Mouse (Mus musculus): Measurements from ENCODE around the gene Flii. TPM values are rescaled to one million over a fixed set of nuclear protein-coding genes. Genes with fewer than 3 reads are reported as not detected.
A peak's percentile ranks its signal among the peaks of the same experiment; 100 is the strongest.

The Flii gene
- polyA plus RNA-seq, 1 experiment: 350 TPM

GRCm38 (mm10) chr11:60735191-60735590 lies 8.1 kb upstream of the Flii start:
- Histone ChIP-seq H3K4me3 (ENCODE audit: low read depth, low read length) (no peak overlapping the region), H3K27me3 (ENCODE audit: control insufficient read depth, insufficient read depth, low read length) (no peaks in the 10 kb centered on the region), H3K36me3 (ENCODE audit: control insufficient read depth, insufficient read depth, low read length) (peaks cover 16% of the 10 kb centered on the region), H3K27ac (ENCODE audit: insufficient read depth, low read depth, low read length) (no peak overlapping the region), H3K4me1 (ENCODE audit: control insufficient read depth, insufficient read depth, insufficient read length, low read length) (no peaks in the 10 kb centered on the region)
- no peak for TF ChIP-seq CTCF (IDR thresholded peaks at IDR 0.05; ENCODE audit: extremely low read depth, insufficient read length, insufficient replicate concordance, low read depth, low read length)
- no peak for TF ChIP-seq POLR2A (IDR thresholded peaks at IDR 0.05; ENCODE audit: low read depth, low read length)
- 80% methylated on average over 5 of the region's 5 CpGs for WGBS

- no peak overlapping the region for H3K27ac ChIP-seq (ENCODE audit: insufficient read depth, low read depth, low read length)
Measured at GRCm38 (mm10) chr11:60734206-60734605, 7.1 kb upstream of the Flii start.

GRCm38 (mm10) chr11:60731251-60731650 lies 4.2 kb upstream of the Flii start:
- no peak overlapping the region for H3K4me3 ChIP-seq (ENCODE audit: low read depth, low read length)
- no peak for TF ChIP-seq POLR2A (IDR thresholded peaks at IDR 0.05; ENCODE audit: low read depth, low read length)
- TF ChIP-seq CTCF (IDR thresholded peaks at IDR 0.05; ENCODE audit: extremely low read depth, insufficient read length, insufficient replicate concordance, low read depth, low read length): no peak
- H3K27me3 ChIP-seq (ENCODE audit: control insufficient read depth, insufficient read depth, low read length): no peaks in the 10 kb centered on the region
- H3K4me1 ChIP-seq (ENCODE audit: control insufficient read depth, insufficient read depth, insufficient read length, low read length): peaks cover 15% of the 10 kb centered on the region; the same call in 1 of the 2 replicates
- peaks cover 13% of the 10 kb centered on the region for H3K36me3 ChIP-seq (ENCODE audit: control insufficient read depth, insufficient read depth, low read length)
- WGBS: 92% methylated on average over 14 of the region's 14 CpGs
- H3K27ac ChIP-seq (ENCODE audit: insufficient read depth, low read depth, low read length): no peak overlapping the region

More at GRCm38 (mm10) chr11:60734206-60734605, 7.1 kb upstream of the Flii start:
- no peak overlapping the region for H3K4me3 ChIP-seq (ENCODE audit: low read depth, low read length)
- peaks cover under 1% of the 10 kb centered on the region; the same call in 1 of the 2 replicates for H3K4me1 ChIP-seq (ENCODE audit: control insufficient read depth, insufficient read depth, insufficient read length, low read length)
- TF ChIP-seq POLR2A (IDR thresholded peaks at IDR 0.05; ENCODE audit: low read depth, low read length) (no peak), CTCF (IDR thresholded peaks at IDR 0.05; ENCODE audit: extremely low read depth, insufficient read length, insufficient replicate concordance, low read depth, low read length) (no peak)
- no peaks in the 10 kb centered on the region for H3K27me3 ChIP-seq (ENCODE audit: control insufficient read depth, insufficient read depth, low read length)
- WGBS: 38% methylated on average over 2 of the region's 2 CpGs
- peaks cover 13% of the 10 kb centered on the region for H3K36me3 ChIP-seq (ENCODE audit: control insufficient read depth, insufficient read depth, low read length)

- WGBS: 73% methylated on average over 9 of the region's 9 CpGs
- H3K36me3 ChIP-seq (ENCODE audit: control insufficient read depth, insufficient read depth, low read length): peaks cover 13% of the 10 kb centered on the region
- H3K27me3 ChIP-seq (ENCODE audit: control insufficient read depth, insufficient read depth, low read length): no peaks in the 10 kb centered on the region
- H3K27ac ChIP-seq (ENCODE audit: insufficient read depth, low read depth, low read length): no peak overlapping the region
- H3K4me3 ChIP-seq (ENCODE audit: low read depth, low read length): no peak overlapping the region
- TF ChIP-seq POLR2A (IDR thresholded peaks at IDR 0.05; ENCODE audit: low read depth, low read length): no peak
- no peak for TF ChIP-seq CTCF (IDR thresholded peaks at IDR 0.05; ENCODE audit: extremely low read depth, insufficient read length, insufficient replicate concordance, low read depth, low read length)
- peaks cover 20% of the 10 kb centered on the region; the same call in 1 of the 2 replicates for H3K4me1 ChIP-seq (ENCODE audit: control insufficient read depth, insufficient read depth, insufficient read length, low read length)
Measured at GRCm38 (mm10) chr11:60730169-60730568, 3.1 kb upstream of the Flii start.

- H3K4me3 ChIP-seq (ENCODE audit: low read depth, low read length): no peak overlapping the region
- WGBS: 69% methylated on average over 6 of the region's 6 CpGs
- peaks cover 19% of the 10 kb centered on the region for H3K36me3 ChIP-seq (ENCODE audit: control insufficient read depth, insufficient read depth, low read length)
- TF ChIP-seq CTCF (IDR thresholded peaks at IDR 0.05; ENCODE audit: extremely low read depth, insufficient read length, insufficient replicate concordance, low read depth, low read length) (no peak), POLR2A (IDR thresholded peaks at IDR 0.05; ENCODE audit: low read depth, low read length) (no peak)
- no peak overlapping the region for H3K27ac ChIP-seq (ENCODE audit: insufficient read depth, low read depth, low read length)
- H3K4me1 ChIP-seq (ENCODE audit: control insufficient read depth, insufficient read depth, insufficient read length, low read length): peaks cover 20% of the 10 kb centered on the region; the same call in 1 of the 2 replicates
- no peaks in the 10 kb centered on the region for H3K27me3 ChIP-seq (ENCODE audit: control insufficient read depth, insufficient read depth, low read length)
Measured at GRCm38 (mm10) chr11:60729217-60729641, 2.2 kb upstream of the Flii start.

- Histone ChIP-seq H3K36me3 (ENCODE audit: control insufficient read depth, insufficient read depth, low read length) (peaks cover 28% of the 10 kb centered on the region), H3K27me3 (ENCODE audit: control insufficient read depth, insufficient read depth, low read length) (no peaks in the 10 kb centered on the region), H3K27ac (ENCODE audit: insufficient read depth, low read depth, low read length) (peak within 1 kb of the TSS; percentile 76), H3K4me3 (ENCODE audit: low read depth, low read length) (peak within 1 kb of the TSS; percentile 77), H3K4me1 (ENCODE audit: control insufficient read depth, insufficient read depth, insufficient read length, low read length) (peaks cover 20% of the 10 kb centered on the region; the same call in 1 of the 2 replicates)
- TF ChIP-seq CTCF (IDR thresholded peaks at IDR 0.05; ENCODE audit: extremely low read depth, insufficient read length, insufficient replicate concordance, low read depth, low read length) (no peak), POLR2A (IDR thresholded peaks at IDR 0.05; ENCODE audit: low read depth, low read length) (peak; percentile 63; the same call in 1 of the 2 replicates)
- under 1% methylated on average over 44 of the region's 44 CpGs for WGBS
Measured at GRCm38 (mm10) chr11:60728260-60728761, 1.2 kb upstream of the Flii start, which contains the start of gene Mief2. TSS of gene Mief2 (plus strand) at chr11:60728398.

GRCm38 (mm10) chr11:60727392-60728140 lies 503 bp upstream of the Flii start:
- Histone ChIP-seq H3K4me3 (ENCODE audit: low read depth, low read length) (peak overlapping the region; percentile 77), H3K27me3 (ENCODE audit: control insufficient read depth, insufficient read depth, low read length) (no peaks in the 10 kb centered on the region), H3K4me1 (ENCODE audit: control insufficient read depth, insufficient read depth, insufficient read length, low read length) (peaks cover 20% of the 10 kb centered on the region; the same call in 1 of the 2 replicates), H3K36me3 (ENCODE audit: control insufficient read depth, insufficient read depth, low read length) (peaks cover 34% of the 10 kb centered on the region), H3K27ac (ENCODE audit: insufficient read depth, low read depth, low read length) (peak overlapping the region; percentile 76)
- 2% methylated on average over 12 of the region's 12 CpGs for WGBS
- no peak for TF ChIP-seq POLR2A (IDR thresholded peaks at IDR 0.05; ENCODE audit: low read depth, low read length)
- TF ChIP-seq CTCF (IDR thresholded peaks at IDR 0.05; ENCODE audit: extremely low read depth, insufficient read length, insufficient replicate concordance, low read depth, low read length): no peak

Data from small intestine, adult 2 months (tissue).